Mouse (Mus musculus): Measurements from ENCODE around the gene Rab11fip4.
A peak's percentile ranks its signal among the peaks of the same experiment; 100 is the strongest.

Rab11fip4 gene

DNA sequence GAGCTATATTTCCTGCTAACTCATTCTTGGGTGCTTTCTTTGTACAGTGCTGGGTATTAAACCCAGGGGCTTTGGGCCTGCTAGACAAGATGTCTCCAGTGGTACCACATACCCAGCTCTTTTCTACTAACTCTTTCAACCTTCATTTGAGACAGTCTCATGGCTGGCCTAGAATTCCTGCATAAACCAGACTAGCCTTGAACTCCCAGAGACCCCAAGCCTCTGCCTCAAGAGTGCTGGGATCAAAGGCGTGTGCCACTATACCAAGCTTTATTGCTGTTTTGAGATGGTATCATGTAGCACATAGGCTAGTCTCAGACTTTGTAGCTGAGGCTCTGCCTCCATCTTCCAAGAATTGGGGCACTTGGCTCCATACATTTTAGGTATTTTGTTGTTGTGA, 65.5 kb downstream of the Rab11fip4 start:
- no peak for DNase-seq

DNA sequence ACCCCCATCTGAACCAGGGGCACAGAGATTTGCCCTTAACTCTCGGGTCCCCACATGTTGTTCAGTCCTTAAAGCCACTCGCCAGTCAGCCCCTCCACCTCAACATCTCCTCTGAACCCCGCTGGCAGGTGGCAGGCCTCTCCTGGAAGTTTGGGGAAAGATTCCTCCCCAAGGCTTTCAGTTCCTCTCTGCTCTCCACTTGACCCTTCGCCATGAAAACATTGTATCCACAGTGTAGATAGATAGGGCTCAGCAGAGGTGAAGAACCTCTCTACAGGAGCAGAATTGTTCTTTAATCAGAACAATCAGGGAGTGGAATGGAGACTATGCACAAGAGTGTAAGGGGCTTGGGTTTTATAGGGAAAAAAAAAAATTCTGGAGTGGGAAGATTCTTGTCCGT, 66.0 kb downstream of the Rab11fip4 start:
- DNase-seq: no peak

DNA sequence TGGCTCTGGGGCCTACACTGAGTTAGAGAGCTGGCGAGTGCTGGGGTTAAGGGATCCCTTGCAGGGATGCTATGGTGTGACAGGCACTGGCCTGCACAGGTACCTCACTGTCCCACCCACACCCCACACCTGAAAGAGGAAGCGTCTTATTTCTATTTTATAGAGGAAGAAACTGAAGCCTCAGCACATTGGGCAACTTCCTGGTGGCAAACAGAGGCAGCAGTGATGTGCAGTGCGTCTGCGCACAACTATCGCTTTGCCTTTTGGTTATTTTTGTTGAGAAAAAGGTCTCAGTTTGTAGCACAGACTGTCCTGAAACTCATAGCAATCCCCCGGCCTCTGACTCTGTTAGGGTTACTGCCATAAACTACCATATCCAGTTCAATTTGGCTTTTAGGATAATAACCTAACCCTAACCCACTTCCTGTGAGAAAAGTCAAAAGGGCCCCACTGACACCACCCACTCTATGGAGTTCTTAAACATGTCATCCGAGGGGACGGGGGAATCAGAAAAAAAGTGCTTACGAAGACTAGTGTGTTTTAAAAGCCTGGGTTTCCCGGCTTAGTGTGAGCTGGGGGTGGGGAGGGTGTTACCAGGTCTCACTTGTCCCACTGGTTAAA, 67.3 kb downstream of the Rab11fip4 start:
- no peak for DNase-seq

DNA sequence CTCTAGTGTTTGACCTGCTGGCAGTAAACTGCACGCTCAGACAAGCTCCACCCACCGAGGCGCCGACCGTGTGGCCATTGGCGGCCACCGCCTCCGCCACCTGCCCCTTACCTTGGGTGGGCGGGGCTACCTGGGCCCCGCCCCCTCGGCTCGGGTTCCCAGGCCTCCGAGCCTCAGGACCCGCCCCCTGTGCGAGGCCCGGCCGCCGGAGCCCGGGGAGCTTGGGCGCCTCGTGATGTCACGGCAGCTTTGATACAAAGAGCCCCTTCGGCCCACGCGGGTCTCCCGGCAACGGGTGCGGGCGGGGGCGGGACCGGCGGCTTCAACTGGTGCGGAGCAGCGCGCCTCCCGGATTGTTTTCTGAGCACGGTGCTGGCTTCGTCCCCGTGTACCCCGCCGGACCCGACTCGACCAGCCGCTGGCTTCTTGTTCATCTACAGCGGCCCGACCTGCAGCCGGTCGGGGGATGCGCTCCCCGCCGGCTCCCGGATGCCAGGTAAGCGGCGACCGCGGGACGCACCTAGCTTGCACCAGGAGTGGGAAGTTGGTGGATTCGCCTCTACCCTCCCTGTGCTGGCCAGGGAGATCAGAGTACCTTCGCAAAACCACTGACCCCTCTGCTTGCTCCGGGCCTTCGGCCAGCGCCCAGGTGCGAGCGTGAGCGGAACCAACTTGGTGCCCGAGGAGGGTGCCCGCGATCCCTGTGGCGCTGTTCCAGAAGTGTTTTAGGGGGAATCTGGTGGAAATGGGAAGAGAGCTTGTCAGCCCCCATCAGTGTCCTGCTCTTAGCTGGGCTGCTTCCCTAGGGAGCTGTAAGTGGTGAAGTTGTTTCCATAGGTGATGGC, 69.6 kb downstream of the Rab11fip4 start:
- DNase-seq: peak; percentile 74

DNA sequence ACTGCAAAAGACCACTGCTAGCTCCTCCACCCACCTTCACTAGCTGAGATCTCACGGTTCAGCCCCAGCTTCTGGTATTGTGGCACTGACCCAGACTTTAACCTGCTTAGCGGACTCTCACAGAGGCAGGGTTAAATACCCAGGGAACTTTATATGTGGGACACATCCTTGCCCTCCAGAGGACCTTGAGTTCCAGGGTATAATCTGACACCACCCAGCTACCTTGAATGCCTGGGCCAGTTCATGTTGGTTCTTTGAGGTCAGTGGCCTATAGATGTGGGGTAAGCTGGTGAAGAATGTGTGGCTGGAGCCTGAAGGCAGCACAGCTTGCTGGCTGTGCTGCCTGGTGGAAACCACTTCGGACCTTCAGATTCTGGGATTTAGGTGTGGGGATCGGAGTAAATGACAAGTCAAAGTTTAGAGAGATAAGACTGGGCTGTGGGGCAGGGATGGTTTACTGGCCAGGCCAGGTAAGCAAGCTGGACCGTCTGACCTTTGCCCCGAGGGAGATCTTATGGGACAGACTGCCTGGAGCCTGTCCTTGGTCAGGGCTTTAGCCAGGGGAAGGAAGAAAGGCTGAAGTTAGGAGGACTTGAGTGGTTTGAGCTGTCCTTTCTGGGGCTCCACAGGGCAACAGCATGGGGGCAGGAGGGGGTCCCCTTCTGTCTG, 71.0 kb downstream of the Rab11fip4 start:
- no peak for DNase-seq

DNA sequence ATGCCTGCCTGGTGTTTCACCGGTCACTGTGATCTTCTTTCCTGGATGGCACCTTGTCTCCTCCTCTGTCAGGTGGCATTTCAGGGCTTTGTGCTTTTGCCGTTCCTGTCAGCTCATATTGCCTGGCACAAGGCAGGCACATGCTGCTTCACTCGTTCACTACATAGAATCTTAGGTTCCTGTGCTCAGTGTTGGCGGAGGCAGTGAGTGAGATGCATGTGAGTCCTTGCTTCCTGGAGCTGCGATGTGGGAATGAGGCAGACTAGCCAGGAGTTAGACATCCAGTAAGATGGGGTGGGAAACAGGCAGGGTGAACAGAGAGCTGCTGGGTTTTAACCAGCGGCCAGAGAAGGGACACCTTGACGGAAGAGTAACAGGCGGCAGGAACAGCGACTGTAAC, 72.1 kb downstream of the Rab11fip4 start:
- DNase-seq: no peak

DNA sequence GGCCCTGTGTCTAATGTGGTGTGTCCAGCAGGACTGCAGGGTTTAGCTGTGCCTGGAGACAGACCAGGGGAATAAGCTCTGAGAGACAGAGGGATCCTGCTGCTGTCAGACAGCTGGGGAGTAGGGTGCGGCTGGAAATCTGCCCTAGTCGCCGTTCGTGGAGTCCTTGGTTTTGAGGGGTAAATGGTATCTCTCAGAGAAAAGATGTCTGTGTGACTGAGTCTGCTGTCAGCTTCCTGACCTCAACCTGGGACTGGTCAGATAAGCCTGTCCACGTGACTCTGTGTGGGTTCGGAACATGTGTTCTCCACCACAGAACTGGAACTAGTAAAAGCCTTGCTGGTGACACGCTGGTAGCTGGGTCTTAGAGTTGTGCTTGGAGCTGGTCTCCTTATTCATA, 72.6 kb downstream of the Rab11fip4 start:
- no peak for DNase-seq

DNA sequence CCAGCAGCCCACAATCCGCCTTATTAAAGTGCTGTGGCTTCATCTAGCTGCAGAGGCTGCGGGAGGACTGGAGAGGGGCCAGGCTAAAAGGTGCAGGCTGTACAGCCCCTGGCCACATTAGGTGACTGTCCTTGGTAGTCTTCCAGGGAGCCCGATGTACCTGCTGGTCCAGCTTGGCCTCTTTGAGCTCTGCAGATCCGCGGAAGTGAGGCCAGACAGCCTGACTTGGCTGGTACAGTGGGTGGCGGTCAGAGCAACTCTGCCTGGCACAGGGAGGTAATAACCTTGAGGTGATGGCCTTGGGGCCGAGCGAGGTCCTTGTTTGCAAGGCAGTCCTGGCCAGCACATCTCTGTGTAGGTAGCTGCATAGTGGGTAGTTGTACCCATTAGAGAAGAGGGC, 75.5 kb downstream of the Rab11fip4 start:
- no peak for DNase-seq

DNA sequence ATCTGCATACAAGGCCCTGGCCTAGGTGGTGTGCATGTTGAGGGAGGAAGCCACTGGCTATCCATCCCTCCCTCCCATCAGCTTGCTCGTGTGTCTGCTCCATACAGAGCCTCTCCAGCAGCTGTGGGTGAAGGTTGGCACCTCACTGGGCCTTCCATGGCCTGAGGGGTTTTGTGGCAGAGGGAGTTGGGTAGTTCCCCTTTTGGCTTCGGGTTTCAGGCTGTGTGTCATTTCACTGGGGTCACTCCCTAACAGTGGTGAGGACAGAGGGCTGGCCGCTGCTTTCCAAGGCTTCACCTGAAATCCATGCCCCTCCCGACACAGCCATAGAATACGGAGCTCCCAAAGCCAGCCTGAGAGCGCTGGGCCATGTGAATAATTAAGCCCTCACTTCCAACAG, 78.2 kb downstream of the Rab11fip4 start:
- DNase-seq: no peak

DNA sequence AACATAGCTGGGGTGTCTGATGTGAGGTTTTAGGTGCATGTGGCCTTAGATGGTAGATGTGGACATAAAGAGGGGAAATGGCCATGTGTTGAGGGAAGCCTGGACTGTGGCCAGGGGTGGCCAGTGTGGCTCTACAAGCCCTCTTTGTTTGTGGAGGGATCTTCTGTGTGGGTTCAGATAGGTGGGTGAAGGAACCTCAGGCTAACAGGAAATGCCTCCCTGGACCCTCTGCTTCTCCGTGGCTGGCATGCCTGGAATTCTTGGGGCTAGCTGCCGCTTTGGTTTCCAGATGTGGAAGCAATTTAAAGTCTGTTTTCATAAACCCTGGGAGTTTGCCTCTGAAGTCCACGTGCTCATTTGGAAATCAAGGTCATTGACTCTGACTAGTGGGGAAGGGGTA, 78.9 kb downstream of the Rab11fip4 start:
- no peak for DNase-seq

DNA sequence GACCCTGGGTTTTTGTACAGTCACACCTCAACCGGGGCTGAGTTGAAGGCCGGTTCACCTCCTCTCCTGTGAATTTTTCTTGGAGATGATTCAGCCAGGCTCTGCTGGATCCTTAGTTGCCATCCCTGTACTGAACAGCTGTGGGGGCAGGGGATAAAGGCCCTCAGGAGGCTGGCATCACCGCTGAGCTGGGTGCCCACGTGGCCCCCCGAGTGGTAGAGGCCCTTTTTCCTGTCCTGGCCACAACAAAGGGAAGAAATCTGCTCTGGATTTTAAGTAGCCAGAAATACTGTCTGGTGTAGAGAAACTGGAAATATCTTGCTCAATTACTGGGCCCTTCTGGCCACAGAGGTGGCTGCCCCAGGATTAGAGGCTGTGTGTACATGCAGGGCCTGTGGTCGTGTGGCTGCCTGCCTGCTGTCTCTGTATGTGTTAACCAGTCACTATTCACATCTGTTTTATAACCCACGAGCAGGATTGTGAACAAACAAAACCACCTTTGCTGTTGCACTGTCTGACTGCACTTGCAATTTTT, 79.5 kb downstream of the Rab11fip4 start:
- no peak for DNase-seq

DNA sequence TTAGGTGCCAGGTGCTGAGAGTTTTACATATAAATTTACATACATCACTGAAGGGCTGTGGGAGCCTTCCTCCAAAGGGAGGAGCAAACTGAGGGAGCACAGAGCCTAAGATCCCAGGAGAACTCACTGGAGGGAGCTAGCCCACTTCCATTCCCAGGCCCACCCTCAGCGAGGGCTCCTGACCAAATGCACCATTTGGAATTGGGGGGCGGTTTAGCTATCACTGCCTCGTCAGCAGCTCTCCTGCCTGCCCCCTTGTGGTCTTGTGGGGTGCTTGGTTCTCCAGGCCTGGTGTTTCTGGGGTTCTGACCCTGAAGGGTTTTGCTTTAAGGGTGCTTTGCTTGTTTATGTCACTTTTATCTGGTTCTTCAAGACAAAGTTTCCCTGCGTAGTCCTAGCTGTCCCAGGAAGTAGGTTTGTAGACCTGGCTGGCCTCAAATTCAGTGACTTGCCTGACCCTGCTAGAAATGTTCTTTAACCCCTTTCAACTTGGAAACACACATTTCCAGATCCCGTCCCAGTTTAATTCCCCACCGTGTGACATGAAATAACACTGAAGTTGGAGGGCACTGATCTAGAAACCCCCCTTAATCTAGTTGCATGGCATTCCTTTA, 80.8 kb downstream of the Rab11fip4 start:
- DNase-seq: peak; percentile 49

DNA sequence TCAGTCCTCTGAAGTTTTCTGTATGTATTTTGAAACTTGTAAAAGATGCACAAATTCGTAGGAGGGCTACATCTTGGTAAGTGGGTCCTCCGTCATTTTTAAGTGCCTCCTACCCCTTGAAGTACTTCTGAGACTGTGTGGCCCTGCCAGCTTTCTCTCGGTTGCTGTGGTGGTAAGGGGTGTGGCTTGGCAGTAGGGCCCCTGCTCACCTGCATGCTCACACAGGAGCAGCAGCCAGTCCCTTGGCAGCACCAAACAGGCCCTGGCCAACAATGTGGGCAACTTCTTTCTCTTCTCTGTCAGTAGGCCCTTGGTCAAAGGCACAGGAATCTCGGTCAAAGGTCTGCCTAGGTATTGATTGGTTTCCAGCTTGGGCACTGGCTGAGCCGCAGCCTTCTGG, 82.1 kb downstream of the Rab11fip4 start:
- DNase-seq: no peak

DNA sequence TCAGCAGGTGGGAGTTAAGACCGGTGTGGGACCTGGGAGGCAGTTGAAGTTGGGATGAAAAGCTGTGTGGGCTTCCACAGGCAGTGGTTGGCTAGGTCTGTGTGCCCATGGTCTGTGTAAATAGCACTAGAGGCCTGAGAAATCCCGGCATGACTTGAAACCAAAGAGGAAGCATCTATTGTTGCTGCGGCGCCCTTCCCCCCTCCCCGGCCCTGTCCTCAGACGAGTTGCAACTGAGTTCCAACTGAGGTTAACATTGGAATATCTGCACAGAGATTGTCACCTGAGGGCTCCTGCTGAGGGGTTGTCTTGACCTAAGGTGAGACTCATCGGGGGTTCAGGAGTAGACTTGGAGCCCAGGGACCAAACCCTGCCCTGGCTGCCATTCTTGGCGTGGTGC, 82.7 kb downstream of the Rab11fip4 start:
- no peak for DNase-seq

DNA sequence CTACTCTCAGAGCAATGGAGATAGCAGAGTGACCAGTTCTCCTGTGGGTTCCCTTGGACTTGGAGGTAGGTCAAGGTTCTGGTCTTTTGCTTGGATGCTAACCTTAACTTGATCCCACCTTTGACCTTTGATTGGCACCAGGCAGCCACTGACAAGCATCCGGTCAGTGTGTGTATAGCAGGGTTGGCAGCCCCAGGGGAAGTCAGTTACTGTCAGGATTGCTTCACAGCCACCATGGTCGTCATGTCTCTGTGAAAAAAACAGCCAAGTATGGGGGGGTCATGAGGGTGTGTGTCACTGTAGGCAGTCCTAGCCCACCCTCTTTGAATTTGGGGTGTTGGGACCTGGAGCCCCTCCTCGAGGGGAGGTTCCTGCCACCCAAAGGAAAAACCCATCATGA, 83.2 kb downstream of the Rab11fip4 start:
- DNase-seq: no peak

DNA sequence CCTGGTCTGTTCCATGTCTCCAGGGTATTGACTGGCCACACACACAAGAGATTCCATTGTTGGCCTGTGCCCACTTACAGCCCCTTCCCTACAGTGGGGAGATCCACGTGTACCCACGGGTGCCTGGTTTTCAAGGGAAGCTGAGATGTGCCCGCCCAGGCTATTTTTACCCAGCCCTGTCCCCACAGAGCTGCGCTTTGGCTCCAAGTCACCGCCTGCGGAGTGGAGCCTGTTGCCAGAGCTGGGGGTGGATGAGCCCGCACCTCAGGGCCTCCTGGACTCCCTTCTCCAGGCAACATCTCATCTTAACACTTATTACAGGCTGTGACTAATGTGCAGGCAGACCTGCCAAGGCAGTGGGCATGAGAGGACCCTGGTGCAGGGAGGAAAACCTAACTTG, 83.6 kb downstream of the Rab11fip4 start:
- DNase-seq: no peak

DNA sequence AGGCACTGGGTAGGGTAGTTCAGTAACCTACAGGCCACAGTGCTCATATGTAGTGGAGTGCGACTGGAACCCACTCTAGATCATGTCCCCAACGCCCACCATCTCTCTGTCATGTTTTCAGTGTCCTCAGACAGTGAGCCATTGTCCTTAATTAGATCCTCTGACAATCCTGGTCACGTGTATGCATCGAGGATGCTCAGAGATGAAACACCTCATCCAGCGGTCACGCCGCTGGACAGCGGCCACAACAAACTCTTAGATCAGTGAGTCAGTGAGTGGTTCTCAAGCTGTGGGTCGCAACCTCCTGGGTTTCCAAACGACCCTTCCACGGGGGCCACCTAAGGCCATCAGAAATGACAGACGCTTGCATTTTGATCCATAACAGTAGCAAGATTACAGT, 84.3 kb downstream of the Rab11fip4 start:
- DNase-seq: no peak

DNA sequence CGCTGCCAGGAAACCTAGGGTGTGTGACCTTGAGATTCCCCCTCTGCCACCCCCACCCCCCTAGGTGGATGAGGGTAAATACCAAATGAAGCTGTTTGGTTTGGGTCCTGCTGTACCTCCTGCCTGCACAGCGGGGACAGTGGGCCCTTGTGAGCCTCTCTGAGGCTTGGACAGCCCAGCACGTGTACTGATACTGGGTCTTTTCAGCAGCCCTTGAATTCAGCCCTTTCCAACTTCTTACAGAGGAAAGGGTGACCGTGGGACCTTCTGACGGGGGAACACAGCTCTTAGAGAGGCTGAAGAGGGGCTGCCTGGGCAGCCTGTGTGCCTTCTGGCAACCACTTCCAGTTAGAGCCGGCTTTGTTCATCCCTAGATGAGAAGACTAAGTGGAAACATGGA, 85.0 kb downstream of the Rab11fip4 start:
- DNase-seq: no peak

DNA sequence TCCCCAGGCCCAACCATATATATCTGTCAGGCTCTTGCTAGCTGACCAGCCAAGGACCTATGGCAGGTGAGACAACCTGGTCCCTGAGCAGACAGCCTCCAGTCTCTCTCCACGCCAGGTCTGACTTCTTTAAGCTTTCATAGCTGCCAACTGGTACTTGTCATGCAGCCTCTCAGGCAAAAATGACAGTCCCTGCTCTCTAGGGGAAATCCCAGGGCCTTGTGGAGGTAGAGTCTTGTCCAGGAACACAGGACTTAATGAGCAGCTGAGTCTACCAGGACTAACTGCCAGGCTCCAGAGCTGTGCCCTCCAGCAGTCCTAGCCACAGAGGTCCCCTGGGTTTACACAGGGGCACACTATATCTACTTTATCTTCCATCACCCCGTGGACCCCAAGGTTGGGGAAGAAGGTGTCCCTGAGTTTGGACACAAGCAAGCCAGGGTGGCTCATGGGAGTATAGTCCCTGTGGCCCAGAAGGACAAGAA, 85.5 kb downstream of the Rab11fip4 start:
- DNase-seq: no peak

DNA sequence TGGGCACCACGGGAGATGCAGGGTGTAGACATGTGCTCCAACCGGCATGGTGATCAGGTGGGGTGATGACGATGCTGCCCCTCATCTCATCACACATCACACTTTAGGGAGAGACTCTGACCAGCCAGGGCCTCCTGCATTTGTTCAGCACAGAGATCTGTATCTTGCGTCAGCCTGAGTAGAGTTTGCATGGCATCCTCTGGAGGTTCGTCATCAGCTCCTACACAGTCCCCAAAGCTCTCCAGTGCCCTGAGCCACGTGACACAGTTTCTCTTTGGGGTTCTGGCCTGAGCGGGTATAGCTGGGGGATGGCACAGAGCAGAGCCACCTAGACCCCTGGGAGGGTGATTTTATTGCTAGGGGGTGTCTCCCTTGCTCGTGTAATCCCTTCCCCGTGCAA, 86.4 kb downstream of the Rab11fip4 start:
- no peak for DNase-seq

DNA sequence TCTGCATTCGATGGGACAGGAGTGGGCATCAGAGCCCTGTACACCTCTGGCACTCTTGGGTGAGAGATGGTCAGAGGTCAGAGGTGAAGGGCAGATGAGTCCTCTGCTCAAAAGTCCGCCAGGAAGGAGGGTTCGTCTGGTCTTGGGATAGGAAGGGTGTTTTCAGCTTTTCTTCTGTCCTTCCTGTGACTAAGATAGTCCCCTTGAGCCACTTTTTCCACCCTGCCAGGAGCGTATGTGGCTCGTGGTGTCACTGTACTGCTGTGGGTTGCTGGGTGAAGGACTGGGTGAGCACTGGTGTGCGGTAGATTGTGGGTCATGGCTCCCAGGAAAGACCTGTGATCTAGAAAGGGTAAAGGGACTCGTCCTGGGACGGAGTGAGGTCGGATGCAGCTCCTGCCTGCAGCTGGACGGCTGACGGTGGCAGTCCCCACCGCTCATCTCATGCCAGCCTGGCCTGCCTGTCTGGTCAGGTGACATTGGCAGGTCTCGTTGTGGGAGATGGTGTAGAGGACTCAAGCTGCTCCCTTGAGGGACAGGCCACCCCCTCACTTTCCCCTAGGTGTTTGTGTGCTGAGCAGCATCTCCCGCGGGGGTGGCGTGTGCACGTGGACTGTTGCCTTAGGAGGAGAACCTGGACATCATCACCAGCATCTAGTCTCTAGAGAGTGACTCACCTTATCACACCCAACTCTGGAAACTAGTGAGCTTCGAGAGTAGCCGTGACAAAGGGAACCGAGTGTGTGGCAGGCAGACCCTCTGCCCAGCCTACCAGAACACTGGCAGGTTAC, 87.5 kb downstream of the Rab11fip4 start:
- no peak for DNase-seq

DNA sequence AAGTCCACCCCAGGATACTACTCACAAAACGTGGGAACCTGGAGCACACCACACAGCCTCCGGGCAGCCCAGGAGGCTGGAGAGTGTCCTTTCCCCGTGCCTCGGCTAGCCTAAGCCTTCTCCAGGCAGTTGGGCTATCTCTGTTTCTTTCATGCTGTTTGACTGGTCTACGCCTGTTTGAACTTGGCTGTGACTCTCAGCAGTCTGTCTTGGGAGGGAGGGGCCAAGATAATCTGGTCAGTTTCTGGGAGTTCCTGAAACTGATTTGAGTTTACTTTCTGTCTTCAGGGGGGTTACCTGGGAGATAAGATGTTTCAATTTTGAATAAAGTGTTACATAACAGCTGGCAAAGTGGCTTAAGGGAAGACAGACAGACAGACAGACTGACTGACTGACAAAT, 88.9 kb downstream of the Rab11fip4 start:
- DNase-seq: no peak
